Mouse (Mus musculus): ENCODE data around the gene Fam71e1. TPM values are rescaled to one million over a fixed set of nuclear protein-coding genes. Genes with fewer than 3 reads are reported as not detected.

Gene Fam71e1
- polyA plus RNA-seq, 1 experiment from 2014 or later = 4.1 TPM

GRCm38 (mm10) chr7:44475046-44475614 lies 21.3 kb upstream of the Fam71e1 start:
- H3K36me3 ChIP-seq (replicated peaks; ENCODE audit: insufficient read depth, low read length) = peaks cover 5% of the 10 kb centered on the region
- DNase-seq (no peak), ATAC-seq (no peak)
- no peak overlapping the region for H3K4me3 ChIP-seq (ENCODE audit: low read depth, low read length)
- TF ChIP-seq CTCF (IDR thresholded peaks at IDR 0.05; ENCODE audit: low read depth) (no peak), EP300 (IDR thresholded peaks at IDR 0.05; ENCODE audit: low read depth) (no peak)
- H3K4me2 ChIP-seq (ENCODE audit: low read depth, low read length) = no peak overlapping the region
- 31% methylated on average over 5 of the region's 5 CpGs for WGBS (ENCODE audit: insufficient replicate concordance)
- no peaks in the 10 kb centered on the region for H3K9me3 ChIP-seq (ENCODE audit: low read length)
- H3K27ac ChIP-seq (ENCODE audit: low read depth) = no peak overlapping the region
- peaks cover 21% of the 10 kb centered on the region for H3K4me1 ChIP-seq (ENCODE audit: insufficient read depth)
- no peak overlapping the region for H3K9ac ChIP-seq (replicated peaks)
- peaks cover 42% of the 10 kb centered on the region for H3K27me3 ChIP-seq (ENCODE audit: insufficient read depth, low read length)

- Histone ChIP-seq H3K4me1 (ENCODE audit: insufficient read depth) (peaks cover 6% of the 10 kb centered on the region), H3K36me3 (replicated peaks; ENCODE audit: insufficient read depth, low read length) (no peaks in the 10 kb centered on the region), H3K27me3 (ENCODE audit: insufficient read depth, low read length) (peaks cover 15% of the 10 kb centered on the region; the same call in 1 of the 2 replicates), H3K9me3 (ENCODE audit: low read length) (no peaks in the 10 kb centered on the region), H3K27ac (ENCODE audit: low read depth) (peak overlapping the region; percentile 55; the same call in 1 of the 2 replicates), H3K9ac (replicated peaks) (peak overlapping the region; percentile 37; the same call in 1 of the 2 replicates), H3K4me3 (ENCODE audit: low read depth, low read length) (no peak overlapping the region), H3K4me2 (ENCODE audit: low read depth, low read length) (peak overlapping the region; percentile 59)
- TF ChIP-seq EP300 (IDR thresholded peaks at IDR 0.05; ENCODE audit: low read depth) (peak; percentile 96), CTCF (IDR thresholded peaks at IDR 0.05; ENCODE audit: low read depth) (no peak)
- WGBS (ENCODE audit: insufficient replicate concordance) = 49% methylated on average over 3 of the region's 3 CpGs
- no peak for DNase-seq
- peak; percentile 91 for ATAC-seq
These were observed 13.4 kb upstream of the Fam71e1 start for GRCm38 (mm10) chr7:44482836-44483435.

GRCm38 (mm10) chr7:44484109-44484508 lies 12.3 kb upstream of the Fam71e1 start:
- peaks cover 6% of the 10 kb centered on the region for H3K4me1 ChIP-seq (ENCODE audit: insufficient read depth)
- H3K4me2 ChIP-seq (ENCODE audit: low read depth, low read length) = no peak overlapping the region
- no peak for DNase-seq
- no peaks in the 10 kb centered on the region for H3K9me3 ChIP-seq (ENCODE audit: low read length)
- H3K9ac ChIP-seq (replicated peaks) = no peak overlapping the region
- 0 out of 2 replicates have a peak, but pooled peaks cover 2% of the 10 kb centered on the region for H3K36me3 ChIP-seq (replicated peaks; ENCODE audit: insufficient read depth, low read length)
- no peak overlapping the region for H3K27ac ChIP-seq (ENCODE audit: low read depth)
- peaks cover 7% of the 10 kb centered on the region; the same call in 1 of the 2 replicates for H3K27me3 ChIP-seq (ENCODE audit: insufficient read depth, low read length)
- WGBS (ENCODE audit: insufficient replicate concordance) = 92% methylated on average over 1 of the region's 1 CpGs
- no peak overlapping the region for H3K4me3 ChIP-seq (ENCODE audit: low read depth, low read length)
- ATAC-seq = no peak
- TF ChIP-seq CTCF (IDR thresholded peaks at IDR 0.05; ENCODE audit: low read depth) (no peak), EP300 (IDR thresholded peaks at IDR 0.05; ENCODE audit: low read depth) (no peak)

DNA sequence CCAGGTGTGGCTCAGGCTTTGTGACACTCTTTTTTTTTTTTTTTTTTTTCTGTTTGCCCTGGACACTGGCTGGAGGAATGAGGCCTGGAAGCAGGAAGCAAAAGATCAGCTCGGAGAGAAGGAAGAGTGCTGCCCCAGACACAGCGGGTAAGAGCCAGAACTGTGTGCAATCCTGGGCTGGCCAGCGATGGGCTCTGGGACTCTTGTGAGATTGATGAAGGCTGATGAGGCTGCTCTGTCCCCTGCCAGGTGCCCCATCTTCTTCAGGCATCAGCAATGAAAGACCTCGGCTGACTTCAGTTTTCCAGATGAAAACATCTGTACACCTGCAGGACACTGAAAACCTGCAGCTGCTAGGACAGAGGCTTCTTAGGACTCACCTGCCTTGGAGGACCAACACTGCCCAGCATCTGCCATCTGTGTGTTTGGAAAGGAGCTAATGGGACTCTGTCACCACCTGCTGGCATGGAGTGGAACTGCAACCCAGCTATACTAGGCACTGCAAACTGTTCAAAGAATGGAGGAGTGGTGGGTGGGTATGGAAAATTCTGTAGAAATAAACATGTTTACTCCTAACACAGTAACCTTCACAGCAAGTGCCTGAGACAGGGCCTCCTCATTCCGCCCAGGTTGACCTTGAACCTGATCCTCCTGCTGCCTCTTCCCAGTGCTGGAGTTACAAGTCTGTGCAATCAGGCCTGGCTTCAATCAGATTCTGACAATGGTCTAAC lies 11.4 kb upstream of the Fam71e1 start:
- 37% methylated on average over 5 of the region's 5 CpGs for WGBS (ENCODE audit: insufficient replicate concordance)
- peak; percentile 46 for ATAC-seq

DNA sequence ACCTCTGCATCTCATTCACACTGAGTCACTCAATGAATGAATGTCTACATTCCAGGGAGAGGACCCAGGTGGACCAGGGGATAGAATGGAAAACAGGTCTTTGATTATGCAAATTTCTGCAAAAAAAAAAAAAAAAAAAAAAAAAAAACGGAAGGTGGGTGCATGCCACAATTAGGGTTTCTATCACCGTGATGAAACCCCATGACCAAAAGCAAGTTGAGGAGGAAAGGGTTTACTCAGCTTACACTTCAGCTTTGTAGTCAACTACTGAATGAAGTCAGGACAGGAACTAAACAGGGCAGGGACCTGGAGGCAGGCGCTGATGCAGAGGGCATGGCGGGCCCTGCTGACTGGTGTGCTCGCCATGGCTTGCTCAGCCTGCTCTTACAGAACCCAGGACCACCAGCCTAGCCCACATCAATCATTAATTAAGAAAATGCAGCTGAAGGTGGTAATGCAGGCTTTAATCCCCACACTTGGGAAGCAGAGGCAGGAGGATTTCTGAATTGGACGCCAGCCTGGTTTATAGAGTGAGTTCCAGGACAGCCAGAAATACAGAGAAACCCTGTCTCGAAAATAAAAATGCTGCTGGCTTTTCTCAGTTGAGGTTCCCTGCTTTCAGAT lies 10.7 kb upstream of the Fam71e1 start:
- Histone ChIP-seq H3K36me3 (replicated peaks; ENCODE audit: insufficient read depth, low read length) (peaks cover 5% of the 10 kb centered on the region; the same call in 1 of the 2 replicates), H3K4me1 (ENCODE audit: insufficient read depth) (peaks cover 6% of the 10 kb centered on the region), H3K9ac (replicated peaks) (no peak overlapping the region), H3K4me2 (ENCODE audit: low read depth, low read length) (no peak overlapping the region), H3K9me3 (ENCODE audit: low read length) (no peaks in the 10 kb centered on the region), H3K27me3 (ENCODE audit: insufficient read depth, low read length) (peaks cover 3% of the 10 kb centered on the region; the same call in 1 of the 2 replicates), H3K27ac (ENCODE audit: low read depth) (no peak overlapping the region), H3K4me3 (ENCODE audit: low read depth, low read length) (no peak overlapping the region)
- TF ChIP-seq CTCF (IDR thresholded peaks at IDR 0.05; ENCODE audit: low read depth) (no peak), EP300 (IDR thresholded peaks at IDR 0.05; ENCODE audit: low read depth) (no peak)
- ATAC-seq (no peak), DNase-seq (peak; percentile 11)
- 71% methylated on average over 7 of the region's 7 CpGs for WGBS (ENCODE audit: insufficient replicate concordance)

More for the DNA sequence above, 11.4 kb upstream of the Fam71e1 start:
- no peak overlapping the region for H3K4me3 ChIP-seq (ENCODE audit: low read depth, low read length)
- H3K4me2 ChIP-seq (ENCODE audit: low read depth, low read length) = no peak overlapping the region
- TF ChIP-seq EP300 (IDR thresholded peaks at IDR 0.05; ENCODE audit: low read depth) (no peak), CTCF (IDR thresholded peaks at IDR 0.05; ENCODE audit: low read depth) (peak; percentile 99)
- H3K9ac ChIP-seq (replicated peaks) = no peak overlapping the region
- H3K9me3 ChIP-seq (ENCODE audit: low read length) = no peaks in the 10 kb centered on the region
- H3K27me3 ChIP-seq (ENCODE audit: insufficient read depth, low read length) = peaks cover 7% of the 10 kb centered on the region; the same call in 1 of the 2 replicates
- H3K4me1 ChIP-seq (ENCODE audit: insufficient read depth) = peaks cover 6% of the 10 kb centered on the region
- H3K27ac ChIP-seq (ENCODE audit: low read depth) = no peak overlapping the region
- 0 out of 2 replicates have a peak, but pooled peaks cover 2% of the 10 kb centered on the region for H3K36me3 ChIP-seq (replicated peaks; ENCODE audit: insufficient read depth, low read length)
- peak; percentile 86 for DNase-seq
